Mouse (Mus musculus) limb, embryonic 10.5 days (tissue): ENCODE measurements around the gene Rnf213. TPM values are rescaled to one million over a fixed set of nuclear protein-coding genes. Genes with fewer than 3 reads are reported as not detected.

ENCODE experiments used
- DNase-seq: peaks from one replicate; pipeline ENCODE4 v3.0.0-alpha.2; 2017; ENCODE audit warnings: low spot score
- H3K27ac ChIP-seq: fragments of 300-500 bp; sonication (generic); 2 replicates; pipeline ENCODE4 v1.5.1; 2016; ENCODE audit warnings: mild to moderate bottlenecking
- H3K27me3 ChIP-seq: fragments of 300-500 bp; sonication (generic); 2 replicates; pipeline ENCODE4 v1.6.1; 2016; ENCODE audit warnings: low read depth, mild to moderate bottlenecking; ENCODE audit not compliant: poor library complexity, severe bottlenecking
- H3K36me3 ChIP-seq: fragments of 300-500 bp; sonication (generic); 2 replicates; pipeline ENCODE4 v1.6.1; 2016; ENCODE audit warnings: mild to moderate bottlenecking, moderate library complexity
- H3K4me1 ChIP-seq: fragments of 300-500 bp; sonication (generic); 2 replicates; pipeline ENCODE4 v1.6.1; 2016
- H3K4me3 ChIP-seq: fragments of 300-500 bp; sonication (generic); 2 replicates; pipeline ENCODE4 v1.5.1; 2016; ENCODE audit warnings: mild to moderate bottlenecking, moderate library complexity
- H3K9me3 ChIP-seq: fragments of 300-500 bp; sonication (generic); replicated peaks from 2 replicates; pipeline ENCODE4 v1.6.1; 2016; ENCODE audit warnings: mild to moderate bottlenecking
- WGBS: fragments of 180-500 bp; shearing (Covaris S2); methylation state at CpG from one replicate; pipeline ENCODE4 v1.1.7; 2016; 5-methylcytosine and 5-hydroxymethylcytosine counted together
- polyA plus RNA-seq: library from polyadenylated mRNA; unstranded; fragments of >200 nt; fragmentation: Nextera tagmentation; extraction: Ambion mirVana; gene quantifications from 2 replicates; pipeline ENCODE4 v1.2.1, GENCODE M21; 2016

Rnf213 gene
- polyA plus RNA-seq, 1 experiment from 2014 or later, result 2.4 TPM

DNA sequence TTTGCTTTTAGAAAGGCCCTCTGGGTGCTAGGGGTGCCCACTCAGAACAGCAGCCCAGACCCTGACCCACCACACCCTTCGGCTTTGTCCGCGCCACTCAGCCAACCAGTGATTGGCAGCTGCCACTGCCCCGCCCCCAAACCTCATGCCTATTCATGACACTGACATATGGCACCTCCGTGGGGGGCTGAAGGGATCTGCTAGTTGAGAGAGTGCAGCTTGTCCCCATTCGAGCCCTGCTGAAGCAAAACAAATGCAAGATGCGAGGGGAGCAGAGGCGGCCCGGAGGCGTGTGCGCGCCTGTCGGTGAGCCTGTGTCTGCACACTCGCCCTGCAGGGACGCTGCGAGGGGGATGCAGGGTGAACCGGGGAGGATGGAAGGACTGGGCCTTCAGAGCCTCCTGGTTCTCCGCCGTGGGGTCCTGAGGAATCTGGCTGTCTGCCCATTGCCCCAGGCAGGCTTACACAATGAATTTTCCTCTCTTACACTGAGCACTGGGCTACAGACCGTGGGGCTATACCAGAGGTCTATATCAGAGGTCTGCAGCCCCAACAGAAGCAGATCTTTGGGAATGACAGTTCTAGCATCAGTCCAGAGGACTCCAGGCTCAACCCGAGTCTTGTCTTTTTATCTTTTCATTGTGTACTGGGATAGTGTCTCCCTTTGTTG, 122.2 kb downstream of the Rnf213 start:
- Histone ChIP-seq H3K27me3 (peaks cover 51% of the 10 kb centered on the region), H3K36me3 (no peaks in the 10 kb centered on the region), H3K4me3 (peak overlapping the region; percentile 47), H3K27ac (peak overlapping the region; percentile 57; the same call in 1 of the 2 replicates), H3K4me1 (peaks cover 46% of the 10 kb centered on the region), H3K9me3 (no peaks in the 10 kb centered on the region)
- DNase-seq, result peak; percentile 68
- 5% methylated on average over 21 of the region's 21 CpGs for whole genome bisulfite sequencing

DNA sequence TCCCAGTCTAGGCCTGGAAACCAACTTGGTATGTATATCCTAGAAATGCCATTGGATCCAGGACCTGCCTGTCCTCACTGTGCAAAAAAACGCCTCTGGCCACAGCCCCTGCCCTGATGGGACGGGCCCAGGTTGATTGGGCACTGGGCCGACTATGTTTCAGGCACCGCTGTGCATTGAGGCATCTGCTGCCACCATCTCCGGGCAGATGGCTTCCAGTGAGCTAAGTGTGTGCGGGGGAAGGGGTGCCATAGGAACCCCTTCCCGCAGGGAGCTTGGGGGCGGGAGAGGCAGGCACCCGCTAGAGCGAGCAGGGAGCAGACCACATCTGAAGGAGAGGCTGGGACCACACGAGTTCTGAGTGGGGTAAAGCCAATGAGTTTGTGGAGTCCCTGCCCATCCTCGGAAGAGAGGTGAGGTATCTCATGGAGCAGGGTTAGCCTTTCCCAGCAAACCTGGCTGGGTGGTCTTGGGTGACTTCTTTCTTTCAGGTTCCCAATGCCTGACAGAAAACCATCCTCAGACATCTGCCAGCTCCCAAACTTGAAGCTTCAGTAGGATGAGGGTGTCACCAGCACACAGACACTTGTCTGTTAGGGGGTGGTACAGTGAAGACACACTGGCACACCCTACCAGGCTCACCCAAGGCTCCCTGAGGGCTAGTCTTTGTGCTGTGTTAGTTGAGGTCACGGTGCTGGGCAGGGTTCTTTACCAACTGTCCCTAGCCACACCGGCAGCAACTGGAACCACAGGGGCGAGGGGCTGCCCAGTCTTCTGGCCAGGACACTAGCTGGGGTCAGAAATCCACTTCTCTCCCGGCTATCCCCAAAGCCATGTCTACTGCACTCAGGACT, 123.2 kb downstream of the Rnf213 start:
- Histone ChIP-seq H3K4me1 (peaks cover 36% of the 10 kb centered on the region), H3K27me3 (peaks cover 51% of the 10 kb centered on the region), H3K9me3 (no peaks in the 10 kb centered on the region), H3K27ac (no peak overlapping the region), H3K36me3 (no peaks in the 10 kb centered on the region), H3K4me3 (no peak overlapping the region)
- DNase-seq, result no peak
- WGBS, result 77% methylated on average over 16 of the region's 16 CpGs

DNA sequence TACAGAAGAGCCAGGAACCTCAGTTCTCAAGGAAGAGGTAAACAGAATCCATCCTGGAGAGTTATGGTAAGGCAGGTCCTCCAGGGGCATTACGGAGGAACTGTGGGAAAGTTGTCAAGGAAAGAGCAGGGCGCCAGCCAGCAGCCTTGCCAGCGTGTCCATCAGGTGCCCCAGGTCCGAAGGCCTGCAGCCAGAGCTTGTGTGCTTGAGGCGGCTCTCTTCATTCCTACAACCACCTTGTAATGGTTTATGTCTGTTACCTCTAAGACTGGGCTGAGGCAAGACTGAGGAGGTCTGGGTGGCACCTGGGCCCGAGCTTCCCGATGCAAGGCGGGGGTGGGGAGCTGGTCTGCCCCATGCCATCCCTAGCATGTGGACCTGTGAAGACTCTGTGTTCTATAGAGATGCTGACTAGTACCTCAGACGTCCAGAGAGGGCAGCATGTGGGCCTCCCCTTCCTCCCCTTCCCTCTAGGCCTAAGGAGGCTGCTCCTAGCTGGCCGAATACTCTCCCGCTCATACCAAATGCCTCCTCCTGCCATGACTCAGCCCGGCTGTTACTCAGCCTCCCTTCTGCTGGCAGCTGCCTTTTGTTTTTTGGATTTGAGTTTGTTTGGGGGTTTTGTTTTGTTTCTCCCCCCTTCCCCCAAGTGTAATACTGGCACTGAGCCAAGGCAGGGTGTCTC, 123.9 kb downstream of the Rnf213 start:
- Histone ChIP-seq H3K36me3 (no peaks in the 10 kb centered on the region), H3K4me3 (no peak overlapping the region), H3K9me3 (no peaks in the 10 kb centered on the region), H3K4me1 (peaks cover 34% of the 10 kb centered on the region), H3K27me3 (peaks cover 51% of the 10 kb centered on the region), H3K27ac (no peak overlapping the region)
- 68% methylated on average over 12 of the region's 12 CpGs for WGBS
- DNase-seq, result no peak

DNA sequence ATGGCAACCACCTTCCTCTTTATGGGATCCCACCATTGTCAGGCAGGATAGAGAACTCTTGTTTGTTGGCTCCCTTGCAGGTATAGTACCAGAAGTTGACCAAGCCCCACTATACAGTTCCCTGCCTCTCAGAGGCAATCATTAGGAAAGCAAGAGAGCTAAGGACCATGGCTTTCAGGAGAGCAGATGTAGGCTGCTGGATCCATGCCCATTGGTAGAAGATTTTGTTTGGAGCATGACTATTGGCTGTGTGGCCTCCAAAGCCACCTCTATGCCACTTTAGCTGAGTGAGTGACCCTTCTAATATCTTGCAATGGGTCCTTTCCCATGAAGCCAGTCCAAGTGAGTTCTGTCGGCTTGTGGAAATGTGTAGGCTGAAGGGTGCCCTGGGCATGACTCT, 126.5 kb downstream of the Rnf213 start:
- H3K9me3 ChIP-seq, result no peaks in the 10 kb centered on the region
- peaks cover 31% of the 10 kb centered on the region for H3K27me3 ChIP-seq
- peaks cover 19% of the 10 kb centered on the region for H3K4me1 ChIP-seq
- DNase-seq, result no peak
- no peaks in the 10 kb centered on the region for H3K36me3 ChIP-seq
- no peak overlapping the region for H3K4me3 ChIP-seq
- 94% methylated on average over 1 of the region's 1 CpGs for WGBS
- no peak overlapping the region for H3K27ac ChIP-seq

DNA sequence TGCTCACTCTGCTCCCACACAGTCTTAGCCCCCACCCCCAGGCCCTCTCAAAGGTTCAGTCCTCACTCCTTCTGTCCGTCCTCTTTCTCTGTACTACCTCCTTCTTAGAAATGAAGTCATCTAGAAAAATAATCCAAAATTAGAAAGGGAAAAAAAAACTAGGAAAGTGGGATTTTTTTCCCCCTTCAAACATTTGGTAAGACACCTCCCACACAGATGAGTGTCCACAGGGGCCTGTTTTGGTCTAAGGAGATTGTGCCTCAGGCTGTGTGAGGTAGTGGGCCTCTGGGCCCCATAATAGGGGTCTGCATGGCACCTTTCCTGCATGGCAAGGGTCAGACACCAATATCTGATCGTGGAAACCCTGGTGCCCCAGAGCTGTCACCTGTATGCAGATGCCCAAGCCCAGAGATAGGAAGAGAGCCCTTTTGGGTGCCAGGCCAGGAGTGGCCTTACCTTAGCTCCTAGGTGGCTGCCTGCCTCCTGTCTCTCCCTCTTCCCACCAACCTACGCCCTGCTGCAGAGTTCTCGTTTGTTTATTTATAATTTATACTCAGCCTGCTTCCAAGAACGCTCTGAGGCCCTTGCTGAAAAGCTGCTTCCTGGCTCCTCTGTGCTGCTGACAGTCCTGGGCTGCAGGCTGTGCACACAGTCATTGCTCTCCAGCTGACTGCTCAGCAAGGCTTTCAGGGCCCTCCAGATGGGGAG, 127.3 kb downstream of the Rnf213 start:
- Histone ChIP-seq H3K9me3 (no peaks in the 10 kb centered on the region), H3K4me1 (peaks cover 15% of the 10 kb centered on the region), H3K4me3 (no peak overlapping the region), H3K27ac (no peak overlapping the region), H3K36me3 (no peaks in the 10 kb centered on the region), H3K27me3 (peaks cover 23% of the 10 kb centered on the region)
- WGBS, result 73% methylated on average over 5 of the region's 5 CpGs
- no peak for DNase-seq

DNA sequence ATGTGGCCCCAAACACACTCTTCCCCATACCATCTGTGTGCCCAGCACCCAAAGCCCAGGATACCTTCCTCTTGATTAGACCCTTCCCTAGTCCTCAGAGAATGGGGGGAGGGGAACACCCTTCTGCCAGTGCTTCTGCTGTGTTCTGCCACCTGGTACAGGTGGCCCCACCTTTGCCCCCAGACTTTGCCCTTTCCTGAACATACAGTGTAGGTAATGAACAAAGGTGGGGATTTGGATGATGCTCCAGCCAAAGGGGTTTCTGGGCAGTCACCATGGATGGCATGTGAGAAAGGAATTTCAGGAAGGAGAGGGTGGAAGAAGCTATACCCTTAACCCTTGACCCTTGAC, 127.8 kb downstream of the Rnf213 start:
- Histone ChIP-seq H3K4me3 (no peak overlapping the region), H3K27me3 (peaks cover 18% of the 10 kb centered on the region), H3K27ac (no peak overlapping the region), H3K36me3 (no peaks in the 10 kb centered on the region), H3K4me1 (peaks cover 10% of the 10 kb centered on the region), H3K9me3 (no peaks in the 10 kb centered on the region)
- no peak for DNase-seq

DNA sequence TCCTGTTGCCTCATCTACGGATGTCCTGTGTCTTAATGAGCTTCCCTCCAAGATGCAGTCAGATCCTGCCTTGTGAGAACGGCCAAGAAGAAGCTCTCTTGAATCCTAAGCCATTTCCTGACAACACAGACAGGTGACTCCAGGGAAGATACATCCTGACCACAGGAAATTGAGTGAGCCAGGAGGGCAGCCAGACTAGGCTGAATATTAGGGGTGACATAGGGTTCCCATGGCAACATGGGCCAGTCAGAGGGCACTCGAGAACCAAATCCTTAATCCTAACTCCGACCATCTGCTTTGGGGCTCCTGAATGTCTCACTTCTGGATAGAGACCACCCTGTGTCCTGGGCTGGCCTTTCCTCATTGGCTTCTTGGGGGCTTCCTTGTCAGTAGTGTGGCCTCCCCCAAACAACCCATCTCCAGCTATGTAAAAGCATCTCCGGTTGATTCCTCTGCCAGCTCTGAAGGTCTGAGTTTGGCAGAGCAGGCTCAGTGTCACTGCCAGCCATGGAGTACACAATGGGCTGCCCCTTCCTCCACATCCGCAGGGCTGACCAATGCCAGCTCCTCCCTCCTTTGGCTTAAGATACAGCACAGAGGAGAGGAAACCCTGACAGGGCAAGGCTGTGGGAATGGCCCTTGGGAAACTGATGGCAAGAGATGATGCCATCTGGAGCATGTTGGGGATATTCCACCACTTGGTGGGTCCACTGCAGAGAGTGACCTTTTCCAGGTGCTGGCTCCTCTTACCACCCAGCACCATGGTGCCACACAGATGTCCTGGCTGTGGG, 129.2 kb downstream of the Rnf213 start:
- Histone ChIP-seq H3K4me1 (peaks cover 7% of the 10 kb centered on the region), H3K36me3 (no peaks in the 10 kb centered on the region), H3K27me3 (peaks cover 4% of the 10 kb centered on the region), H3K27ac (no peak overlapping the region), H3K9me3 (no peaks in the 10 kb centered on the region), H3K4me3 (no peak overlapping the region)
- no peak for DNase-seq
- 87% methylated on average over 6 of the region's 6 CpGs for WGBS

DNA sequence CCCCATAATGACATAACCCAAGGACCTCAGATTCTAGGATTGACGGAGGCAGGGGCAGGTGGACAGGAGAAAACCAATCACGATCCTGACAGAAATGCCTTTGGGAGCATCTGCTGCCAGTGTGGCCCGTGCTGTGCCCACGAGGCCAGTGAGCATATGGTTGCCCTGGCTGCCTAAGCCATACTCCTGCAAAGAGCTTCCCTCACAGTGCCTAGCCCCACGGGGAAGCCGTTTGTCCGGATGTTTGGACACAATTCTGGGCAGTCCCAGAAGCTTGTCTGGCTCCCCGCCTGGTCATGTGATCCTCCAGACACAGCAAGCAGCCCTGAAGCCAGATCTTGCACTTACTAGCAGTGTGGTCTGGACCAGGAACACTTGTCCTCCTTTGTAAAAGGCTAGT, 129.9 kb downstream of the Rnf213 start:
- Histone ChIP-seq H3K4me1 (peaks cover 7% of the 10 kb centered on the region), H3K9me3 (no peaks in the 10 kb centered on the region), H3K27ac (no peak overlapping the region), H3K4me3 (no peak overlapping the region), H3K27me3 (no peaks in the 10 kb centered on the region), H3K36me3 (no peaks in the 10 kb centered on the region)
- WGBS, result 85% methylated on average over 8 of the region's 8 CpGs
- DNase-seq, result no peak

DNA sequence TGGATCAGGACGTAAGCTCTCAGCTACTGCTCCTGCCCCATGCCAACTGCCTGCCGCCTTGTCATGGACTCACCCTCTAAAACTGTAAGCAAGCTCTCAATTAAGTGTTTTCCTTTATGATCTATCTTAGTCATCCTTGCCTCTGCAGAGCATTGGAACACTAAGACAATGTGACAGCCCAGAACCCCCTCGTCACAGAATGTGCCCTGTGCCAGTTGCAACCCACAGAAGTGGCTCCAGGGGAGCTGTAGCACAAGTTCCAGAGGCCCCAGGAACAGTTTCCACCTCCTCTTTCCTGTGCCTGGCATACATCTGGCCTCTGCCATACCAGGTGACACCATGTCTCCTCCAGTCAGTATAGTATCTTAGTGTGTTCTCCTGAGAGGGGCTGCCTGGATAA, 130.5 kb downstream of the Rnf213 start:
- Histone ChIP-seq H3K27me3 (no peaks in the 10 kb centered on the region), H3K4me1 (peaks cover 7% of the 10 kb centered on the region), H3K9me3 (no peaks in the 10 kb centered on the region), H3K36me3 (no peaks in the 10 kb centered on the region), H3K27ac (no peak overlapping the region), H3K4me3 (no peak overlapping the region)
- 87% methylated on average over 3 of the region's 3 CpGs for WGBS
- DNase-seq, result no peak

DNA sequence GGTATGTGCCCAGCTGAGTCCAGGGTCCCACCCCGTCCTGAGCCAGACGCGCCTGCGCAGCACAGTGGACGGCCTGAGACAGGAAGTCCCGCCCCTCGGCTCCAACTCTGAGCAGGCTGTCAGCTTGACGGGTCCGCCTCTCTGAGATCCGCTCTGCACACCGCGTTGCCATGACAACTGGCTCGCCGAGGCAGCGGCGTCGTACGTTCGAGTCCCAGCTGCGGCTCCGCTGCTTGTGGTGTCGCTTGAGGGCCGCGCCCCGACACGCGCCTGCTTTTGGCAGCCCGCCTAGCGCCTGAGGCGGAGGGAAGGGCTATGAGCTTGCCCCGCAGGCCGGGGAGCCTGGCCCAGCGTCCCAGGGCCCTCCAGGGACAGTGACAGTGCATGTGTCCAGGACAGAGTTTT, 131.6 kb downstream of the Rnf213 start:
- peak overlapping the region; percentile 55 for H3K4me3 ChIP-seq
- WGBS, result 2% methylated on average over 33 of the region's 33 CpGs
- no peaks in the 10 kb centered on the region for H3K36me3 ChIP-seq
- no peaks in the 10 kb centered on the region for H3K9me3 ChIP-seq
- peak; percentile 96 for DNase-seq
- peaks cover 12% of the 10 kb centered on the region for H3K4me1 ChIP-seq
- peak overlapping the region; percentile 84 for H3K27ac ChIP-seq
- H3K27me3 ChIP-seq, result no peaks in the 10 kb centered on the region

DNA sequence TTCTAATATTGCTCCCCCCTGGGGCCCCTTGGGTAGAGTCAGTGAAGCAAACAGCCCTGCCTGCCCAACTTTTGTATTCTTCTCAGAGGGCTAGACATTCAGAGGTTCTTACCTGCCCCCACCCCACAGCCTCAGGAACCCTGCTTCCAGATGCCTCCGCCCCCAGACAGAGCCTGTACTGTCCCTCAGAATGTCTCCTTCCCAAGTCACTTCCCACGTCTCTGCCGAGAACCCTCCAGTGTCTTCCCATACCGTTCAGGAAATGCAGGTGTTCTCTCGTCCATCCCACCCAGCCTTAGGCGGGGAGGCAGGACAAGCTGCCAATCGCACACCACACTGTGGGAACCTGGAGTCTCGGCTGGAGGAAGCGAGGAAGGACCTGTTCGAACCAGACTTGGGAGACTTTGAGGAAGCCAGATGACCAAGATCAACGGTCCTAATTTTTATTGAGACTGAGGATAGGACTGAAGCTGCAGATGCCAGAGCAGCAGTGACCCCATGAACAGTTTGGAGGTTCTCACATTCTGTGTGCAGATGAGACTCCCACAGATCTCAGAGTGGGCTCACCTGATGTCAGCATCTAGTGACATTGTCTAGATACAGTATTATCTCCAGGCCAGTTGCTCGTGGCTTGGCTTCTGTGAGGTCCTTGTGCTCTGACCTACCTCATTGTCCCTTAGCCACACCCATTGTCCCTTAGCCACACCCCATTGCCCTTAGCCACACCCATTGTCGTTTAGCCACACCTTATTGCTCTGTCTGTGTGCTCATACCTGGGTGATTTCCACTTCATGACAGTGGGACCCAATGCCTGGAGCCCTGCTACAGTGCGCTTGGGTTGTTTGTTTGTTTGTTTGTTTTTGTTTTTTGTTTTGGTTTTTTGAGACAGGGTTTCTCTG, 133.4 kb downstream of the Rnf213 start:
- no peak overlapping the region for H3K27ac ChIP-seq
- H3K36me3 ChIP-seq, result no peaks in the 10 kb centered on the region
- no peak for DNase-seq
- H3K27me3 ChIP-seq, result no peaks in the 10 kb centered on the region
- no peaks in the 10 kb centered on the region for H3K9me3 ChIP-seq
- WGBS, result 85% methylated on average over 14 of the region's 14 CpGs
- H3K4me3 ChIP-seq, result no peak overlapping the region
- H3K4me1 ChIP-seq, result peaks cover 12% of the 10 kb centered on the region
